Mouse (Mus musculus): ENCODE data around the gene Rims4.

The Rims4 gene

GRCm38 (mm10) chr2:163918317-163919258 lies at the start of gene Rims4:
TSS of gene Rims4 (minus strand) at chr2:163918683.
- peak; percentile 79 for DNase-seq

- DNase-seq, result no peak
Measured at GRCm38 (mm10) chr2:163965706-163966105, 47.2 kb upstream of the Rims4 start.

- DNase-seq, result peak; percentile 96
Measured at GRCm38 (mm10) chr2:163964606-163965560, 46.4 kb upstream of the Rims4 start.

GRCm38 (mm10) chr2:163953622-163954310 lies 35.3 kb upstream of the Rims4 start:
- no peak for DNase-seq

GRCm38 (mm10) chr2:163951770-163952169 lies 33.3 kb upstream of the Rims4 start:
- peak; percentile 91 for DNase-seq

- peak; percentile 83 for DNase-seq
Measured at GRCm38 (mm10) chr2:163947976-163948375, 29.5 kb upstream of the Rims4 start.

- no peak for DNase-seq
Measured at GRCm38 (mm10) chr2:163946221-163946620, 27.7 kb upstream of the Rims4 start.

GRCm38 (mm10) chr2:163944511-163944910 lies 26.0 kb upstream of the Rims4 start:
- DNase-seq, result no peak

- no peak for DNase-seq
Measured at GRCm38 (mm10) chr2:163943056-163943455, 24.6 kb upstream of the Rims4 start.

GRCm38 (mm10) chr2:163939522-163939921 lies 21.0 kb upstream of the Rims4 start:
- peak; percentile 94 for DNase-seq

- no peak for DNase-seq
Measured at GRCm38 (mm10) chr2:163932151-163932550, 13.7 kb upstream of the Rims4 start.

GRCm38 (mm10) chr2:163928464-163929200 lies 10.1 kb upstream of the Rims4 start:
- no peak for DNase-seq

- DNase-seq, result no peak
Measured at GRCm38 (mm10) chr2:163925044-163925443, 6.6 kb upstream of the Rims4 start.

- DNase-seq, result no peak
Measured at GRCm38 (mm10) chr2:163924531-163924930, 6.0 kb upstream of the Rims4 start.

- peak; percentile 43 for DNase-seq
Measured at GRCm38 (mm10) chr2:163923113-163923512, 4.6 kb upstream of the Rims4 start.

- no peak for DNase-seq
Measured at GRCm38 (mm10) chr2:163919581-163919980, 1.1 kb upstream of the Rims4 start.

GRCm38 (mm10) chr2:163916703-163917102 lies 1.8 kb downstream of the Rims4 start:
- DNase-seq, result peak; percentile 39

- peak; percentile 40 for DNase-seq
Measured at GRCm38 (mm10) chr2:163915294-163915791, 3.1 kb downstream of the Rims4 start.

GRCm38 (mm10) chr2:163914107-163914506 lies 4.4 kb downstream of the Rims4 start:
- DNase-seq, result peak; percentile 71

- DNase-seq, result no peak
Measured at GRCm38 (mm10) chr2:163913704-163914103, 4.8 kb downstream of the Rims4 start.

- DNase-seq, result peak; percentile 61
Measured at GRCm38 (mm10) chr2:163911826-163912444, 6.5 kb downstream of the Rims4 start.

Measured in cerebellum, adult 9-10 months (tissue).